Mouse (Mus musculus) spleen, postnatal 10 days (tissue): ENCODE results near the gene Tbc1d23.
"Not testable (repeated sequence)": the region's sequence is repeated elsewhere in the genome, so short reads cannot be mapped to it uniquely, and the experiment has no call there.

Experiments
- DNase-seq, 2 experiments: peaks; one replicate each; pipeline ENCODE4 v3.0.0; 2021 to 2022; ENCODE audit warnings: low spot score in 2 of 2

Gene Tbc1d23

GRCm38 (mm10) chr16:57215957-57216356, 15.3 kb downstream of the Tbc1d23 start:
- no peak for DNase-seq

DNA sequence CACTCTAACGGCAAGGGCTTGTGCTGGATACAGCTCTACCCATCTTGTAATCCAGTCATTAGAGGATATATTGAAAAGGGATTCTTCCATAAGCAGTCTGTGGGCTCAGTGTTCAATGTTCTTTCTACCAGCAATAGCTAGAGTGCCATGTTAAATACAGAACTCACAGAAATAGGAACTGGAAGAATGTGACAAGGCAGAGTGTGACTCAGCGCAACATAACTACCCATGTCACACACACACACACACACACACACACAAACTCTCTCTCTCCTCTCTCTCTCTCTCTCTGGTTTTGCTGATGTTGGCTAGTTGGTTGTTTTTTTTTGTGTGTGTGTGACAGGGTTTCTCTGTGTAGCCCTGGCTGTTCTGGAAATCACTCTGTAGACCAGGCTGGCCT, 20.3 kb downstream of the Tbc1d23 start:
- DNase-seq = no peak

DNA sequence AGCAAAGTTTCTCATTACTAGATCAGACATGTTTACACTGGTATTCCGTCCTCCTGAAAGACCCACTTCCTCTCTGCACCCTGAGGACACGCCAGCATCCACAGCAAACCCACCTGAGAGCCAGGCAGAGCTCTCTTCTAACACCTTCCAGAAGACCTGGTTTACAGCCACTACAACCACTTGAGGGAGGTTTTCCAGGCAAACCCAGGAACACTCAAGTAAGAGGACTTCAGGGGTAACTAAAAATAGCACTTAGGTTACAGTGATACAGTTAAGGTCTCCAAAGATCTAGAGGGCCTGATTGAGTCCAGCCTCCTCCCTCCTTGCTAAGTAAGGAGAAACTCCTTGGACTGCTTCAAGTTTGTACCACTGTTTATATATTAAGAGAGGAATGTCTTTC, 23.0 kb downstream of the Tbc1d23 start:
- DNase-seq = no peak

- DNase-seq = no peak
Measured at GRCm38 (mm10) chr16:57197281-57197680, 34.0 kb downstream of the Tbc1d23 start.

DNA sequence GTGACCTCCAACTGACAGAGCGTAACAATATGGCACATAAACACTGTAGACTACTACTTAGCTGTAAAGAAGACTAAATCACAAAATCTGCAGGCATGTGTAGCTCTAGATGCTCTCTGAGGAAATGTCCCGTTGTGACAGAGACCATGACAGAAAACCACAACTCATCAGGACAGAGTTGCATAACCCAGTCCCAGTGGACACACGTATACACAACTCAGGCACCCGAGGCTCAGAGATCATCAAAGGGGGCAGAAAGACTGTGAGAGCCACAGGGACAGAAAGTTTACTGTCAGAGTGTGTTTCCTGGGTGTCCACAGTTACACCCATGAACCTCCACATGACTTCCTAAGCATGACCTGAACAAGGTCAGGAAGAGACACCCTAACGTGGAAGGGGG, 34.7 kb downstream of the Tbc1d23 start:
- DNase-seq = no peak

DNA sequence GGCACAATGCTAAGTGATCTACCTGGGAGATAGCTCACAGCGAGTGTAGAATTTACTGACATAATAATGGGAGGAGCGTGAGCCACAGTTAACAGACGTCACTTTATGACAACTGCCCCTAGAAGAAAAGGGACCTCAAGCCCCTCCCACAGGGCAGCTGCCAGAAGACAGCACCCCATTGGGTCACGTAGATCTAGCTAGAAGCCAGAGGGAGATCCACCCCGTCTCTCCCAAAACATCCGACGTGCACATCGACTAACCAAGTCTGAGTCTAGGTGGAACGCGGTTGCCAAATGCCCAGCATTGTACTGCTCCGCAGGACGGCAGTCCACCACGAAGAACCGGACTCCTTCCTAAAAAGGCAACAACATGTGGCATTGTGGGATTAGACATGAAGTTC, 40.1 kb downstream of the Tbc1d23 start:
- no peak for DNase-seq

DNA sequence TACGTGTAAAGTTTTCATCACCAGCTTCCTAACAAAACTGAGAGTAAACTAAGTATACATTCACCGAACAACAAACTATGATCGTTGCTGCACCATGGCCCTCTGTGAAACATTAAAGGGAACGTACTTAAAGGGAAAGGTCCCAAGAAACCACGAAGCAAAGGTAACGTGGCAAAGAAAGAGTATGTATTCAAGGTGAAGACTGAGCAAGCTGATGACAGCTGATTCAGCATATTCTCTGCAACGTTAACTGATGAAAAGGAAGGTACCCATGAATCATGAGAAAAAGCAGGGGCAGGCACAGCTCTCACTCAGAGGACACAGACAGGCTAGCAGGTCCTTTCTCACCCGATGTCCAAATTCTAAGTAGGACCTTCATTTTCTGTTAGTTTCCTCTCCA, 40.9 kb downstream of the Tbc1d23 start:
- no peak for DNase-seq

GRCm38 (mm10) chr16:57189493-57189892, 41.8 kb downstream of the Tbc1d23 start:
- DNase-seq = no peak

DNA sequence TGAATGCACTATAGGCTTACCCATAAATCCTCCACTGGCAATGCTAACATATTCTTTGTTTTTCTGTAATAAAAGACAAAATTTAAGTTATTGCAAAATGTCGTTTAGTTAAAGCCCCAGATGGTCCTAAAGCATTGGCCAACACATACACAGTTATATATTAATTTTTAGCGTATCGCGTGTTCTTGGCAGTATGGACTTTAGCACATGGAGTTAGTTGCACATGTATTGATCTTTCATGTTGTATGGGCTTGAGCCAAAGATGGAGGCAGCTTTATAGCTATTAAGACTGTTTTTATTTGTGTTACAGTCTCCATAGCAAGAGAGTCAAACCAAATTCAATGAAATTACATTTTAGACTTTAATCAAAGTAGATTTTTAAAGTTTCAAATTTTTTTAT, 44.7 kb downstream of the Tbc1d23 start:
- DNase-seq = no peak

GRCm38 (mm10) chr16:57182037-57182436, 49.3 kb downstream of the Tbc1d23 start:
- no peak for DNase-seq

DNA sequence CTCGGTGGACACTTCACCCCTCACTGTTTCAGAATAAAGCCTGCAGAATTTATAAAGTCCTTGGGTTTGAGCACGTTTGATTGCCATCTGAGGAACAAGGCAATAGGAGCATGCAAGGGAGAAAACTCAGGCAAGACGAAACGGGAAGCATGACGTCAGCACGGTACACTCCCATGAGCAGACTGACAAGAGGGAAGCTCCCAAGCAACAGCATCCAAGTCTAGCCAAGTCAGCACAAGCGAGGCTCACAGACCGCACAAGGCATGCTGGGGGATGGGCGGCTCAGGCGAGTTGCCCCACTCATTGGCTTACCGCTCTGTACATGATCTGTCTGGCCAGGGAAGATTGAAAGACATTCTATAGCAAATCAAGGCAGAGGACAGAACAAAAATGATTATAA, 50.1 kb downstream of the Tbc1d23 start:
- no peak for DNase-seq

DNA sequence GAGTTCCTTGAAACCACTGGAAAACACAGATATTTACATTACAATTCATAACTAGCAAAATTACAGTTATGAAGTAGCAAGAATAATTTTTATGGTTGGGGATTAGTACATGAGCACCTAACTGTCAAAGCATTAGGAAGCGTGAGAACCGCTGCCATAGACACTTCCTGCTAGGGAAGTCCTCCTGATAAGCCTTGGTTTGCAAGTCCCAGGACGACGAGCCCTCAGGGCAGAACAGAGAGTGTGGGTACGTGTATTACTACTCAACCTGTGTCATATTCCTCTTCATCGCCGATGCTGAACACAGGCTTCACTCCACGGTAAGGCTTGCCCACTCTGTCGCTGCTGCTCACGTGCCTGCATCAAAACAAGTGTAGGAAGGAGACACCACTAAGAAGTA, 53.6 kb downstream of the Tbc1d23 start:
- DNase-seq = no peak

DNA sequence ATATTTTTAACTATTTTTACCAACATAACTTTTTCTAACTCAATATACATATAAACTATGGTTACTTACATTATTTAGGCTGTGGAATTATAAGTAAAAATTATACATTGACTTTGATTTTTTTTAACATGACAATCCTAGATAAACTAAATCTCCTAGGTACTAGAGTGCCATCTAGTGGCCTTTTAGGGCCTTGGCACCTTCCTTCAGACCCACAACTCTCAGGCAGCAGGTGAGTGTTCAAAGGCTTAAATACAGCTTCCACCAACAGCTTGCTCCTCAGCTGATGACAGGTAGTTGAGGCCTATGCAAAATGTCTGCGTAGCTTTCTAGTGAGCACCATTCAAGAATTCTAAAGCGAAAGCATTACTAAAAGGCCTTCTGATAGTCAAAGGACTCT, 54.0 kb downstream of the Tbc1d23 start:
- peak in 1 of 2 experiments; percentile 36 for DNase-seq

- no peak for DNase-seq
Measured at GRCm38 (mm10) chr16:57176276-57176675, 55.0 kb downstream of the Tbc1d23 start.

- no peak for DNase-seq
Measured at GRCm38 (mm10) chr16:57175751-57176150, 55.6 kb downstream of the Tbc1d23 start.

DNA sequence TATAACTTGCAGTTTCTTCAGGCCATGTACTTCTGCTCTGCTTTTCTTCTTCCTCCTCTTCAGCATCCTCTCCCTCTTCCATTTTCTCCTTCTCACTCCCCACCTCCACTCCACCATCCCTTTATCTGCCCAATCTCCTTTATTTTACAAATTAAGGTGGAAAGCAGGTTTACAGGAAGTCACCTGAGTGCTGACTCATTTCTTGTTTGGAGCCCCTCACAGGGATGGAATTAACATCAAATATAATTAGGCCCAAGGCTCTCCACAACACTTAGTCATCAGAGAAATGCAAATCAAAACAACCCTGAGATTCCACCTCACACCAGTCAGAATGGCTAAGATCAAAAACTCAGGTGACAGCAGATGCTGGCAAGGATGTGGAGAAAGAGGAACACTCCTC, 56.8 kb downstream of the Tbc1d23 start:
- not testable (repeated sequence) for DNase-seq

GRCm38 (mm10) chr16:57171570-57171969, 59.7 kb downstream of the Tbc1d23 start:
- DNase-seq = no peak

DNA sequence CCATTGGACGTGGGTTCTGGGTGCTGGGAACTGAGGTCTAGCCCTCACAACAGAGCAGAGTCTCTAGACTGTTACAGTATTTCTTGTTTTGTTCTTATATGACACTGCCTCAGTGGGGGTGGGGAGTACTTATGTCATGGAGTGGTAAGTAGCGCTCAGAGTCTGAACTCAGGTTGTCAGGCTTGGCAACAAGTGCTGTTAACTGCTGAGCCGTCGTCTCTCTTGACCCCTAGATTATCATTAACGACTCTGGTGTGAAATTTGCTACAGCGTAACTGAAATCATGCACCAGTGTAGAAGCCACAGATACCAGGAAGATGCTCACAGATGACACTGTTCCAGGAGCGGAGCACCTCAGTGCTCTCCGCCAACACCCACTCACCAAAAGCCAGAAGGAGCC, 60.1 kb downstream of the Tbc1d23 start:
- no peak for DNase-seq

DNA sequence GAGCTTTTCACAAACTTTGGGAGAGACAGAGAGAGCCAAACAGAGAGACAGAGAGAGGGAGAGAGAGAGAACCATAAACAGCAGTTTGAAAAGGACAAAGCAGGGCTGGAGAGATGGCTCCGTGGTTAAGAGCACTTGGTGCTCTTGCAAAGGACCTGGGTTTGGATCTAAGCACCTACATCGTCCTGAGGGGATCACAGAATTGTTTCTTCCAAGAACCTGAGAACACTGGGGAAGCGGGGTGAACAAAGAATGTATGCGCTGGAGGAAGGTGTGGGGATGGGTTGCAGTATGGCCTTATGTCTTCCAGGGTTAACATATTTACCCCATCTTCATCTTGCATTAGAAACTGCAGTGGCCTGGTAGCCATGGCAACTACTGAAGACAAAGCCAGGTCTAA, 63.1 kb downstream of the Tbc1d23 start:
- no peak for DNase-seq

GRCm38 (mm10) chr16:57167514-57167912, 63.8 kb downstream of the Tbc1d23 start:
- no peak for DNase-seq

- peak; percentile 95 to 97 for DNase-seq
Measured at GRCm38 (mm10) chr16:57166611-57167513, 64.4 kb downstream of the Tbc1d23 start, which contains the start of gene Nit2. Gene Nit2, minus strand, starts transcription at chr16:57167341.

DNA sequence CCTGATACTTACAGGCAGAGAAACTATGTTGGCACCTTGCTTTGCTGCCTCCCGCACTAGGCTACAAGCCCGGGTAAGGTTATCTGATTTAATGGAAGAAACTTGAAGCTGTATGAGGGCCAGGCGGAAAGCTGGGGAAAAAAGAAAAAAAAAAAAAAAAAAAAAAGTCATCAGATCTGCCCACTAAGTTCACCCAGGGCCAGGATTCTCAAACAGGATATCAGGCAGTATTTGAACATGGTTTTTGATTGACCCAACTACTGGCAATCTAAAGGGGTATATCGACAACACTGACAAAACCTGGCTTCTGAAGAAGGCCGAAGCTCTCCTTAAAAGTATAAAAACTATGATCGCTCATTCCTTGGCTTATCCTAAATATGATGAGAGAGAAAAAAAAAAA, 65.2 kb downstream of the Tbc1d23 start:
- no peak for DNase-seq

GRCm38 (mm10) chr16:57165157-57165556, 66.1 kb downstream of the Tbc1d23 start:
- DNase-seq = no peak

- no peak for DNase-seq
Measured at GRCm38 (mm10) chr16:57163694-57164093, 67.6 kb downstream of the Tbc1d23 start.
